Mouse (Mus musculus) stomach, embryonic 14.5 days (tissue): ENCODE results near the gene Rogdi. TPM values are rescaled to one million over a fixed set of nuclear protein-coding genes. Genes with fewer than 3 reads are reported as not detected.

Experiments
- ATAC-seq: fragments of 200-750 bp; cut with Nextera tagmentation; 2 replicates; pipeline ENCODE4 v1.8.0; 2017; ENCODE audit warnings: low read depth, moderate TSS enrichment; ENCODE audit not compliant: insufficient number of reproducible peaks, insufficient read depth, low FRiP score
- H3K27ac ChIP-seq: fragments of 300-500 bp; sonication (generic); 2 replicates; pipeline ENCODE4 v1.5.1; 2014; ENCODE audit warnings: mild to moderate bottlenecking, low read length, moderate library complexity, mixed read lengths
- H3K27me3 ChIP-seq: fragments of 300-500 bp; sonication (generic); 2 replicates; pipeline ENCODE4 v1.6.1; 2014; ENCODE audit warnings: low read length, control low read depth, mixed read lengths; ENCODE audit not compliant: control insufficient read depth, insufficient read depth
- H3K36me3 ChIP-seq: fragments of 300-500 bp; sonication (generic); 2 replicates; pipeline ENCODE4 v1.6.1; 2014; ENCODE audit warnings: mild to moderate bottlenecking, control low read depth, low read length, moderate library complexity, mixed read lengths; ENCODE audit not compliant: control insufficient read depth, insufficient read depth
- H3K4me1 ChIP-seq: fragments of 300-500 bp; sonication (generic); 2 replicates; pipeline ENCODE4 v1.6.1; 2014; ENCODE audit warnings: low read length, control low read depth, mixed read lengths; ENCODE audit not compliant: control insufficient read depth, insufficient read depth
- H3K4me2 ChIP-seq: fragments of 300-500 bp; sonication (generic); replicated peaks from 2 replicates; pipeline ENCODE4 v1.6.1; 2014; ENCODE audit warnings: low read depth, low read length, control low read depth
- H3K4me3 ChIP-seq: fragments of 300-500 bp; sonication (generic); 2 replicates; pipeline ENCODE4 v1.5.1; 2014; ENCODE audit warnings: low read depth, low read length, control low read depth
- H3K9ac ChIP-seq: fragments of 300-500 bp; sonication (generic); replicated peaks from 2 replicates; pipeline ENCODE4 v1.6.1; 2014; ENCODE audit warnings: low read depth, mild to moderate bottlenecking, control low read depth, low read length, moderate library complexity, mixed read lengths
- H3K9me3 ChIP-seq: fragments of 300-500 bp; sonication (generic); 2 replicates; pipeline ENCODE4 v1.6.1; 2016; ENCODE audit warnings: low read depth, low read length, control low read depth; ENCODE audit not compliant: control insufficient read depth
- WGBS: fragments of 180-500 bp; shearing (Covaris S2); extraction: QIAGEN DNeasy Blood & Tissue Kit; methylation state at CpG from one replicate; pipeline ENCODE4 v1.1.7; 2014; 5-methylcytosine and 5-hydroxymethylcytosine counted together
- polyA plus RNA-seq: library from polyadenylated mRNA; unstranded; fragments of >200 nt; fragmentation: Nextera tagmentation; extraction: Ambion mirVana; gene quantifications from 2 replicates; pipeline ENCODE4 v1.2.1, GENCODE M21; 2014

Gene Rogdi
- 52.3 and 61.9 TPM in 2 replicates for polyA plus RNA-seq

DNA sequence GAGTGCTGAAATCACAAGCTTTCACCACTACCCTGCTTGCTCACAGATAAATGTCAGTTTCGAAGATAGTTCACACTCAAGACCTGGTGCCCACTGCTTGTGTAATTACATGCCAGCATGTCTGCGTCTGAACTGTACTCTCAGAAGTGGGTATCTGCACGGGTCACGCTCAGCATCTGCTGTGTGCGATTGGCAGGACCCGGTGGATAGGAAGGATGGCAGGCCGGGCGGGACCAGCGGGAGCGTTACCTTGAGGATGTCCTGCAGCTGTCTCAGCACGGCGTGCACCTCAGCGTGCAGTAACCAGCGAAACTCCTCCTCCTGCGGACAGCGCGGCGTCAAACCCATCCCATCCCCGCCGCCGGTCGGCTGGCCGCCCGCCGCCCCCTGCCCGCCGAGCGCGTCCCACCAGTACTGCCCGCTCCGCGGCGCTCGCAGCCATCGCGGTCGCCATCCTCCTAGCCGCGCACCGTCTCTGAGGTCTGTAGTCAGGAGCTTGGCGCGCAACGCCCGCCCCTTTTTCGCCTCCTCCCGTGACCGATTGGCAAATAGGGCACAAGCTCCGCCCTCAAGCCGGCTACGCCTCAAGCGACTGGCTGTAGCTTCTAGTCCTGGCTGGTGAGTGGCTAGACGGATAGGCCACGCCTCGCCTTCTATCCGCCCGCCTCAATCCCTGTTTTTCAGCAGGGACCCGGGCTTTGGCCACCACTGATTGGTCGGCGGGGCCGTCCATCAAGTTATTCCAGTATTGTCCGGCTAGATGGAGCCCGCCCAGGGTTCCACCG is at the start of gene Rogdi:
Gene Rogdi (minus strand): TSS at position 500 of the 785 bp plus-strand sequence.
- Histone ChIP-seq H3K27me3 (no peaks in the 10 kb centered on the region), H3K9me3 (no peaks in the 10 kb centered on the region), H3K9ac (peak within 1 kb of the TSS; percentile 45), H3K4me3 (peak within 1 kb of the TSS; percentile 62), H3K4me2 (peak within 1 kb of the TSS; percentile 78), H3K36me3 (peaks cover 36% of the 10 kb centered on the region), H3K4me1 (0 out of 2 replicates have a peak, but pooled peaks cover 3% of the 10 kb centered on the region), H3K27ac (no peak within 1 kb of the TSS)
- 1% methylated on average over 62 of the region's 63 CpGs for WGBS
- ATAC-seq, result peak; percentile 99

DNA sequence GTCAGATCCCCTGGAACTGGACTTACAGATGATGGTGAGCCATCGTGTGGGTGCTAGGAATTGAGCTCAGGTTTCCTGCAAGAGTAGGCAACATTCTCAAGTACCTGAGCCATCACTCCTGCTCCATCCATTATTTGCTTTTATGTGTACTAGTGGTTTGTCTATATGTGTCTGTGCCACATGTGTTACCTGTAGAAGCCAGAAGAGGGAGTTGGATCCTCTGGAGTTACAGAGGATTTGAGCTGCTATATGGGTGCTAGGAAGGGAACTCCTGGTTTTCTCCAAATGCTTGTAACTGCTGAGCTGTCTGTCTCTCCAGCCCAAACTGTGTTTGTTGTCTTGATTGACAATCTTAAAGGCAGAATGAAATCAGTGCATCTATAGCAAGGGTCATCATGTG is 44.8 kb upstream of the Rogdi start:
- no peak for ATAC-seq
- H3K36me3 ChIP-seq, result peaks cover 42% of the 10 kb centered on the region
- WGBS, result 88% methylated on average over 1 of the region's 1 CpGs

GRCm38 (mm10) chr16:5050251-5051110 is 37.1 kb upstream of the Rogdi start:
- H3K36me3 ChIP-seq, result peaks cover 31% of the 10 kb centered on the region
- peak; percentile 73 for ATAC-seq
- H3K4me3 ChIP-seq, result peak overlapping the region; percentile 95
- H3K27ac ChIP-seq, result peak overlapping the region; percentile 97
- peak overlapping the region; percentile 87 for H3K9ac ChIP-seq
- H3K27me3 ChIP-seq, result no peaks in the 10 kb centered on the region
- whole genome bisulfite sequencing, result under 1% methylated on average over 75 of the region's 78 CpGs
- H3K4me2 ChIP-seq, result peak overlapping the region; percentile 90
- no peaks in the 10 kb centered on the region for H3K9me3 ChIP-seq
- H3K4me1 ChIP-seq, result peaks cover 17% of the 10 kb centered on the region; the same call in 1 of the 2 replicates

More for the DNA sequence above, 44.8 kb upstream of the Rogdi start:
- H3K27me3 ChIP-seq, result no peaks in the 10 kb centered on the region
- no peak overlapping the region for H3K4me3 ChIP-seq
- no peak overlapping the region for H3K9ac ChIP-seq
- H3K4me2 ChIP-seq, result no peak overlapping the region
- H3K27ac ChIP-seq, result no peak overlapping the region
- no peaks in the 10 kb centered on the region for H3K9me3 ChIP-seq
- H3K4me1 ChIP-seq, result 0 out of 2 replicates have a peak, but pooled peaks cover 3% of the 10 kb centered on the region

GRCm38 (mm10) chr16:5049774-5050234 is 36.5 kb upstream of the Rogdi start, which contains the start of the genes Glyr1 and Ubn1:
Gene Glyr1, minus strand, starts transcription at chr16:5049863.
Gene Ubn1, plus strand, starts transcription at chr16:5050057.
- Histone ChIP-seq H3K4me3 (peak within 1 kb of the TSS; percentile 95), H3K36me3 (peaks cover 32% of the 10 kb centered on the region), H3K4me1 (peaks cover 17% of the 10 kb centered on the region; the same call in 1 of the 2 replicates), H3K4me2 (peak within 1 kb of the TSS; percentile 90), H3K27ac (peak within 1 kb of the TSS; percentile 97), H3K9ac (peak within 1 kb of the TSS; percentile 91), H3K27me3 (no peaks in the 10 kb centered on the region), H3K9me3 (no peaks in the 10 kb centered on the region)
- ATAC-seq, result peak; percentile 99
- under 1% methylated on average over 56 of the region's 56 CpGs for WGBS

GRCm38 (mm10) chr16:5049182-5049773 is 35.9 kb upstream of the Rogdi start:
- peak overlapping the region; percentile 95 for H3K4me3 ChIP-seq
- WGBS, result under 1% methylated on average over 38 of the region's 38 CpGs
- peak overlapping the region; percentile 87 for H3K27ac ChIP-seq
- no peaks in the 10 kb centered on the region for H3K9me3 ChIP-seq
- peak overlapping the region; percentile 91 for H3K9ac ChIP-seq
- H3K4me1 ChIP-seq, result peaks cover 17% of the 10 kb centered on the region; the same call in 1 of the 2 replicates
- peaks cover 36% of the 10 kb centered on the region for H3K36me3 ChIP-seq
- peak overlapping the region; percentile 89 for H3K4me2 ChIP-seq
- no peaks in the 10 kb centered on the region for H3K27me3 ChIP-seq
- ATAC-seq, result peak; percentile 51

GRCm38 (mm10) chr16:5045322-5045721 is 32.0 kb upstream of the Rogdi start:
- H3K27me3 ChIP-seq, result no peaks in the 10 kb centered on the region
- H3K4me2 ChIP-seq, result no peak overlapping the region
- no peaks in the 10 kb centered on the region for H3K9me3 ChIP-seq
- no peak overlapping the region for H3K4me3 ChIP-seq
- no peak overlapping the region for H3K27ac ChIP-seq
- peaks cover 8% of the 10 kb centered on the region; the same call in 1 of the 2 replicates for H3K4me1 ChIP-seq
- peaks cover 67% of the 10 kb centered on the region for H3K36me3 ChIP-seq
- no peak overlapping the region for H3K9ac ChIP-seq
- WGBS, result 96% methylated on average over 3 of the region's 3 CpGs
- no peak for ATAC-seq

GRCm38 (mm10) chr16:5036649-5037234 is 23.4 kb upstream of the Rogdi start:
- ATAC-seq, result no peak
- Histone ChIP-seq H3K9ac (no peak overlapping the region), H3K27ac (no peak overlapping the region), H3K4me2 (no peak overlapping the region), H3K9me3 (no peaks in the 10 kb centered on the region), H3K4me1 (no peaks in the 10 kb centered on the region), H3K4me3 (no peak overlapping the region), H3K27me3 (no peaks in the 10 kb centered on the region), H3K36me3 (peaks cover 92% of the 10 kb centered on the region)
- 83% methylated on average over 5 of the region's 5 CpGs for WGBS
